Mouse (Mus musculus) hindbrain, embryonic 11.5 days (tissue): Measurements from ENCODE around the gene Rps6ka5. TPM values are rescaled to one million over a fixed set of nuclear protein-coding genes. Genes with fewer than 3 reads are reported as not detected.
A peak's percentile ranks its signal among the peaks of the same experiment; 100 is the strongest.

Source experiments
- ATAC-seq: fragments of 200-750 bp; cut with Nextera tagmentation; 2 replicates; pipeline ENCODE4 v1.8.0; 2017; ENCODE audit warnings: mild to moderate bottlenecking, moderate TSS enrichment, moderate library complexity; ENCODE audit not compliant: low FRiP score
- DNase-seq: peaks from one replicate; pipeline ENCODE4 v3.0.0-alpha.2; 2015; ENCODE audit warnings: low spot score
- H3K27ac ChIP-seq: fragments of 300-500 bp; sonication (generic); 2 replicates; pipeline ENCODE4 v1.5.1; 2014; ENCODE audit warnings: mild to moderate bottlenecking, low read depth, low read length
- H3K27me3 ChIP-seq: fragments of 300-500 bp; sonication (generic); 2 replicates; pipeline ENCODE4 v1.6.1; 2014; ENCODE audit warnings: mild to moderate bottlenecking, low read length, moderate library complexity, mixed read lengths; ENCODE audit not compliant: control insufficient read depth, insufficient read depth
- H3K36me3 ChIP-seq: fragments of 300-500 bp; sonication (generic); 2 replicates; pipeline ENCODE4 v1.6.1; 2014; ENCODE audit warnings: mild to moderate bottlenecking, low read length, moderate library complexity, mixed read lengths; ENCODE audit not compliant: control insufficient read depth, insufficient read depth
- H3K4me1 ChIP-seq: fragments of 300-500 bp; sonication (generic); replicated peaks from 2 replicates; pipeline ENCODE4 v1.6.1; 2014; ENCODE audit warnings: low read length, mixed read lengths; ENCODE audit not compliant: control insufficient read depth, insufficient read depth
- H3K4me2 ChIP-seq: fragments of 300-500 bp; sonication (generic); replicated peaks from 2 replicates; pipeline ENCODE4 v1.6.1; 2014; ENCODE audit warnings: mild to moderate bottlenecking, low read depth, low read length
- H3K4me3 ChIP-seq: fragments of 300-500 bp; sonication (generic); 2 replicates; pipeline ENCODE4 v1.5.1; 2014; ENCODE audit warnings: low read depth, low read length
- H3K9ac ChIP-seq: fragments of 300-500 bp; sonication (generic); 2 replicates; pipeline ENCODE4 v1.6.1; 2014; ENCODE audit warnings: low read depth, low read length
- H3K9me3 ChIP-seq: fragments of 300-500 bp; sonication (generic); 2 replicates; pipeline ENCODE4 v1.6.1; 2016; ENCODE audit warnings: low read length; ENCODE audit not compliant: control insufficient read depth
- WGBS: fragments of 180-500 bp; shearing (Covaris S2); extraction: QIAGEN DNeasy Blood & Tissue Kit; methylation state at CpG from one replicate; pipeline ENCODE4 v1.1.7; 2014; 5-methylcytosine and 5-hydroxymethylcytosine counted together
- polyA plus RNA-seq: library from polyadenylated mRNA; unstranded; fragments of >200 nt; fragmentation: Nextera tagmentation; extraction: Ambion mirVana; gene quantifications from 2 replicates; pipeline ENCODE4 v1.2.1, GENCODE M21; 2014

The Rps6ka5 gene
- polyA plus RNA-seq, 1 experiment from 2014 or later = 5.6 TPM

DNA sequence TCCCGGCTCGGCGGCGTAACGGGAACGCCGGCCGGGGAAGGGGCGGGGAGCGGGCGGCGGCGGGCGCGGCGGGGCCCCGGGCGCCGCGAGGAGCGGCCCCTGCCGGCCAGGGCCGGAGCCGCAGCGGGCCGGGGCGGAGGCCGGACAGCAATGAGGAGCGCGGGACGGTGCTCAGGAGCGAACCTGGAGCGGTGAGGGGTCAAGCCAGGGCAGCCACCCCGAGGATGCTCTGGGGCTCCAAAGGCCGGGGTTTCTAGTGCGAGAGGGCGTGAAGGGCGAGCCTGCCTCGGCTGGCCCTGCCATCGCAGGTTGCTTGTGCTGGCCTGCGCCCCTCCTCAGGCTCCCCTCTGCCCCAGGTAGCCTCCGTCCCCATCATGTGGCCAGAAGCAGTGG is 206.0 kb downstream of the Rps6ka5 start, which contains the start of gene Ttc7b:
TSS of gene Ttc7b (minus strand) at position 33 of the 393 bp plus-strand sequence.
- H3K4me1 ChIP-seq = peaks cover 3% of the 10 kb centered on the region; the same call in 1 of the 2 replicates
- ATAC-seq (peak; percentile 77), DNase-seq (peak; percentile 81)
- H3K4me2 ChIP-seq = peak within 1 kb of the TSS; percentile 83
- peak within 1 kb of the TSS; percentile 49 for H3K4me3 ChIP-seq
- H3K27me3 ChIP-seq = no peaks in the 10 kb centered on the region
- peak within 1 kb of the TSS; percentile 69 for H3K9ac ChIP-seq
- WGBS = 3% methylated on average over 8 of the region's 42 CpGs
- H3K36me3 ChIP-seq = no peaks in the 10 kb centered on the region
- no peaks in the 10 kb centered on the region for H3K9me3 ChIP-seq
- peak within 1 kb of the TSS; percentile 43 for H3K27ac ChIP-seq

DNA sequence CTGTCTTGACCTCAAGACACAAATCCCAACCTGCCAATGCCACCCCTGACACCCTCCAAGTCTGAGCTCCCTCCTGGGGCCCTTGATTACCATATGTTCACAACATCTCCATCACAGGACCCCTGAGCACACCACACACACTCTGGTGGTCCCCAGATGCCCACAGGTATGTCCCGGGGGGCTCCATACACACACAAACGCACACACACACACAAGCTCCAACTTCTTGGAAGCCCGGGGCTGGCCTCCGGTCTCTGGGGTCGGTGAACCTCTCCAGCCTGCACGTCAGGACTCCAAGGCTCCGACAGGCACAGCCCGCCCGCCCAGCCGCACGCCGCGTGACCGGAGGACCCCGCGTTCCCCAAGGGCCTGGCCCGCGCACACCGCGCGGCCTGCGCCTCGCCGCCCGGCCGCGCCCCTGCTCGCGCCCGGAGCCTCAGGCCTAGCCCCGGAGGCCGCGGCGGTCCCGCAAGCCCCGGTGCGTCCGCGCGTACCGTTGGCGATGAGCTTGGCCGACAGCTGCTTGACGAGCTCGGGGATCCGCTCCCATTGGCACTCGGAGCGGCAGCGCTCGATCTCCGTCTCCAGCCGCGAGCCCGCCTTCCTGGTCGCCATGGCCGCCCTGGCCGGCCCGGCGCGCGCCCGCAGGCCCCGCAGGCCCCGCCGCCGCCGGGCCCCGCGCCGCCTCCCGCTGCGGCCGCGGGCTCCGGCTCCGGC is 206.5 kb downstream of the Rps6ka5 start:
- Histone ChIP-seq H3K9me3 (no peaks in the 10 kb centered on the region), H3K4me2 (peak overlapping the region; percentile 83), H3K4me1 (peaks cover 3% of the 10 kb centered on the region; the same call in 1 of the 2 replicates), H3K27me3 (no peaks in the 10 kb centered on the region), H3K4me3 (peak overlapping the region; percentile 49), H3K9ac (peak overlapping the region; percentile 69), H3K27ac (peak overlapping the region; percentile 43), H3K36me3 (no peaks in the 10 kb centered on the region)
- WGBS = under 1% methylated on average over 37 of the region's 76 CpGs
- DNase-seq = peak; percentile 66
- peak; percentile 75 for ATAC-seq

DNA sequence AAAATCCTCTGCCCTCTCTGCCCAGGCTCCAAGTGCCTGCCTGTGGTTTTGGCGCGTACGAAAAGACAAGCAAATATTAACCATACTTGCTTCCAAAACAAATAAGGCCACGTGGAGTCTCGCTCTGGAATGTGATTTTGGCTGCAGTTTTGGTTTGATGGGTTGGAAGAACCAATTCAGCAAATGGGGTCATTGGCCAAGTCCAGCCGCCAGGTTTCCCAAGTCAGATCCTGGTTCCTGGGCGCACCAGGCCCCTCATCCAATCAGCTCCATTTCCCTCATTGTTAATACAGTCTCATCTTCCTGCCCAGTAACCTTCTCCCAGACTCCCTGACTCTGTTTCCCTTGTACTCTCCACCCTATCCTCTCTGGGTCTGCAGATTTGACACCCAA is 207.1 kb downstream of the Rps6ka5 start:
- H3K4me2 ChIP-seq = peak overlapping the region; percentile 83
- H3K4me1 ChIP-seq = peaks cover 3% of the 10 kb centered on the region; the same call in 1 of the 2 replicates
- no peaks in the 10 kb centered on the region for H3K36me3 ChIP-seq
- WGBS = 61% methylated on average over 7 of the region's 7 CpGs
- peak overlapping the region; percentile 43 for H3K27ac ChIP-seq
- ATAC-seq = peak; percentile 26; the same call in 1 of the 2 replicates
- H3K9me3 ChIP-seq = no peaks in the 10 kb centered on the region
- peak overlapping the region; percentile 49 for H3K4me3 ChIP-seq
- no peaks in the 10 kb centered on the region for H3K27me3 ChIP-seq
- H3K9ac ChIP-seq = peak overlapping the region; percentile 69; the same call in 1 of the 2 replicates
- DNase-seq = no peak

DNA sequence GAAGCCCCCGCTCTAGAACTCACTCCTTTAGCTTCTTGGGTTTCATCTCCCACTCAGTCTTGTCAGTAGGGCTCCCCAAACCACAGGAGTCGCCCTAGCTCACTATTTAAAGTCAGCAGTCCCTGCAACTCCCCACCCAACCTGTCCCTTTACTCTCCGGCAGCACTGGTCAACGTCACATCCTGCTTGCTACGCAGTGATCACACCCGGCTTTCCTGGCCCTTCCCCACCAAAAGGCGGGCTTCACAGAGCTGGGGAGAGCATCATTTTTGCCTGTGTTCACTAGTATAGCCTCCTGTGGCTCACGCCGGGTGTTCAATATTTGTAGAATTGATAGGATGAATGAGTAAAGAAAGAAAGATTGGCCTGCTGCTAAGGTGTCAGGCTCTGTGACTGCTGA is 209.4 kb downstream of the Rps6ka5 start:
- no peak for DNase-seq
- no peaks in the 10 kb centered on the region for H3K36me3 ChIP-seq
- H3K27me3 ChIP-seq = no peaks in the 10 kb centered on the region
- no peak overlapping the region for H3K4me2 ChIP-seq
- 89% methylated on average over 9 of the region's 9 CpGs for WGBS
- H3K9me3 ChIP-seq = no peaks in the 10 kb centered on the region
- no peak overlapping the region for H3K9ac ChIP-seq
- no peak overlapping the region for H3K4me3 ChIP-seq
- no peak for ATAC-seq
- H3K4me1 ChIP-seq = peaks cover 3% of the 10 kb centered on the region; the same call in 1 of the 2 replicates
- no peak overlapping the region for H3K27ac ChIP-seq

DNA sequence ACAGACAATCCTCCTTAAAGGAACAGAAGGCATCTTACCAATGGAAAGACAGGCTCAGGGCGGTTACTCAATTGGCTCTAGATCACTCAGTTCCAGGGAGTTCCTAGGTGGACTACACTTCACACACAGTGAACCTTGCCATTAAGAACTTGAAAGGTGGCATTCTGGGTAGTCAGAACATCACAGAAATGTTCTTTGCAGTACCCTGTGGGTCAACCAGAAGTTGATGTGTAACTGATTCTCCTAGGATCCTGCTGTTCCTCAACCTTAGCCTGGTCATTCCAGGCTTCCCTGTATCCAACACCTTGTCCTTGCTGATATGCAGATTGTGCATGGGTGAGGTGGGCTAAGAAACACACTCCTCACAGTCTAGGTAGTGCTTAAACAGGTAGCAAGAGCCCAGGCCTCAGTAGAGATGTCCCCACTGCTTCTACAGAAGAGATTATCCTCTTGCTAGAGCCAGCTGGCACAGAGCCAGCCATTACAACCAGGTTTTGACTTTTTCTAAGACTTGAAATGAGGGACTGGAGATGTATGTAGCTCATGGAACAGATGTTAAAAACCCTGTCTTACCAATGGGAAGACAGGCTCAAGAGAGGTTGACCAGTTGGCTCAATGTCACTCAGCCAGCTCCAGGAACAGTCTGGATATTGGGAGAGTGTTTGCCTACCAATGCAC is 210.5 kb downstream of the Rps6ka5 start:
- H3K36me3 ChIP-seq = no peaks in the 10 kb centered on the region
- H3K4me3 ChIP-seq = no peak overlapping the region
- ATAC-seq = no peak
- no peak overlapping the region for H3K27ac ChIP-seq
- H3K4me1 ChIP-seq = peaks cover 3% of the 10 kb centered on the region; the same call in 1 of the 2 replicates
- no peak for DNase-seq
- no peaks in the 10 kb centered on the region for H3K9me3 ChIP-seq
- no peak overlapping the region for H3K4me2 ChIP-seq
- H3K9ac ChIP-seq = no peak overlapping the region
- WGBS = 94% methylated on average over 1 of the region's 1 CpGs
- no peaks in the 10 kb centered on the region for H3K27me3 ChIP-seq

DNA sequence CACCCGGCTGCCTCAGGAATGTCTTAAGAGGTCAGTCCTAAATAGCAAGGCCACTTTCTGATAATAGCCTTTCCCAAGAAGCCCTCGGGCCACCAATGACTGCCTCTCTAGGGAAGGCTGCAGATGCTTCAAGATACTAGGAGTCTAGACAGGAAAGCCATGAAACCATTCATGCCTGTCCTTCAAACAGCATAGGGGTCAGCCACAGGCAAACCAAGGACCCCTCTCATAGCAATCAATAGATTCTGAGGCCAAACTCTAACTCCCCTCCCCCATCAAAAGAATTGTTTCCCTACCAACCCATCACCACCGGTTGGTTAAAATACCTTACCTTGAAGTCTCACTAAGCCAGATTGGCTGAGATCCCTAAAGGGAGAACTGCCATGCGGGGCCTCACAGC is 211.3 kb downstream of the Rps6ka5 start:
- H3K4me2 ChIP-seq = no peak overlapping the region
- no peak overlapping the region for H3K9ac ChIP-seq
- ATAC-seq (no peak), DNase-seq (no peak)
- no peaks in the 10 kb centered on the region for H3K27me3 ChIP-seq
- no peak overlapping the region for H3K4me3 ChIP-seq
- H3K27ac ChIP-seq = no peak overlapping the region
- WGBS = 90% methylated on average over 4 of the region's 4 CpGs
- H3K9me3 ChIP-seq = no peaks in the 10 kb centered on the region
- no peaks in the 10 kb centered on the region for H3K36me3 ChIP-seq
- peaks cover 3% of the 10 kb centered on the region; the same call in 1 of the 2 replicates for H3K4me1 ChIP-seq

DNA sequence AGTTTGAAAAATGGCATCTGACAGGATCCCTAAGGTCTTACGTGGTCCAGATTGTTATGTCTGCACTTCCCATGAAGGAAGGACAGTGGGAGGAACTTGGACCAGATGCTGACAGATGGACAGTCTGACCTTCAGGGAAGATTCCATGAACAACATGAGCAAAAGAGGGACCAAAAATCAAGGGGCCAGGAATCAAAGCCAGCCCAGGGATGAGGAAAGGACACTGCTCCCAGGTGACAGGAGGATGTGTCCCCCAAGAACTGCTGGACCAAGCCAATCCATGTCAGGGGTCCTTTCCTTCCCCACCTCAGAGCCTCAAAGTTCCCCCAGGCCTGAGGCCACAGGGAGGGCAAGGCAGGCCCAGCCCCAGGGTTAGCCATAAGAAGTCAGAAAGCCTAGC is 212.2 kb downstream of the Rps6ka5 start:
- 80% methylated on average over 1 of the region's 1 CpGs for WGBS
- Histone ChIP-seq H3K27ac (no peak overlapping the region), H3K9me3 (no peaks in the 10 kb centered on the region), H3K4me1 (peaks cover 3% of the 10 kb centered on the region; the same call in 1 of the 2 replicates), H3K36me3 (no peaks in the 10 kb centered on the region), H3K4me2 (no peak overlapping the region), H3K4me3 (no peak overlapping the region), H3K9ac (no peak overlapping the region), H3K27me3 (no peaks in the 10 kb centered on the region)
- ATAC-seq (no peak), DNase-seq (no peak)

DNA sequence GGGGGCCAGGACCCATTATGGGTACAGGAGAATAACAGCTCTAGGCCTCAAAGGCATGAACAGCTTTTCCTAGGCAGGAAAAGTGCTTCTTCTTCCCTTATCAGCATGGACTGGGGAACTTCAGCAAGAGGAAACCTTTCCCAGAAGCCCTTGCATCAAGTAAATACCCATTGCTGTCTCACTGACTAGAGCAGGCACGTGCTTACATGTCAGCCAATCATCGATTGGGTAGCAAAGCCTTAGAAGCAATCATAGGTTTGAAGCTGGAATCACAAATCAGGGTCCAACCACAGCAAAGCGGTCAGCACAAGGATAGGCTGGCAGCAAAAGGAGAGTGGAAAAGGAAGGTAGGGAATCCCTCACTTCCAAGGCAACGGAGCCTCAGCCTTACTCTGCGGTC is 213.7 kb downstream of the Rps6ka5 start:
- Histone ChIP-seq H3K4me1 (no peaks in the 10 kb centered on the region), H3K27ac (no peak overlapping the region), H3K4me2 (no peak overlapping the region), H3K9me3 (no peaks in the 10 kb centered on the region), H3K36me3 (no peaks in the 10 kb centered on the region), H3K9ac (no peak overlapping the region), H3K27me3 (no peaks in the 10 kb centered on the region), H3K4me3 (no peak overlapping the region)
- ATAC-seq = no peak
- no peak for DNase-seq
- 92% methylated on average over 5 of the region's 5 CpGs for WGBS
